Mouse (Mus musculus): ENCODE results near the gene Atm. TPM values are rescaled to one million over a fixed set of nuclear protein-coding genes. Genes with fewer than 3 reads are reported as not detected.

Gene Atm
- polyA plus RNA-seq, 1 experiment from 2014 or later, result 12.9 TPM

DNA sequence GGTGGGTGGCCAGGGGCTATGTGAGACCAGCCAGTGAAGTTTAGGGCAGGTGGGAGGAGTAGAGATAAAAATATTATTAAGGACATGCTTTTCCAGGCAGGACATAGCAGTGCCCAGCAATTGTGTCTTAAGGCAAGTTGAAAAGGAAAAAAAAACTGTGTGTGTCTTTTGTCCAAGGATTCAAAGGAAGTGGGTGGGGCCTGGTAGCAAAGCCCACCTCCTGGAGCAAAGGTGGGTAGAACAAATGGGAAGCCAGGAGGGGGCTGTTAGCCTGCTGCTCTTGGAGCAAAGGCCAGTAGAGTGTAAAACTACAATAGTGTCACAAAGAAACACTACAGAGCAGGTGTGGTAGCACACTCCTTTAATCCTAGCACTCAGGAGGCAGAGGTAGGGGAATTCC, 22.4 kb downstream of the Atm start:
- no peaks in the 10 kb centered on the region for H3K36me3 ChIP-seq (ENCODE audit: control insufficient read depth, insufficient read depth)
- H3K4me3 ChIP-seq (replicated peaks; ENCODE audit: low read length), result no peak overlapping the region
- no peak overlapping the region for H3K27ac ChIP-seq (ENCODE audit: low read length)
- ATAC-seq, result no peak
- H3K27me3 ChIP-seq (replicated peaks; ENCODE audit: control insufficient read depth, insufficient read depth, low read length), result no peaks in the 10 kb centered on the region
- H3K9me3 ChIP-seq (ENCODE audit: control insufficient read depth, low read length), result no peaks in the 10 kb centered on the region
- no peak overlapping the region for H3K9ac ChIP-seq (replicated peaks; ENCODE audit: low read depth, low read length)
- no peak overlapping the region for H3K4me2 ChIP-seq (ENCODE audit: low read length)
- no peaks in the 10 kb centered on the region for H3K4me1 ChIP-seq (replicated peaks; ENCODE audit: control insufficient read depth, insufficient read depth, low read length)

DNA sequence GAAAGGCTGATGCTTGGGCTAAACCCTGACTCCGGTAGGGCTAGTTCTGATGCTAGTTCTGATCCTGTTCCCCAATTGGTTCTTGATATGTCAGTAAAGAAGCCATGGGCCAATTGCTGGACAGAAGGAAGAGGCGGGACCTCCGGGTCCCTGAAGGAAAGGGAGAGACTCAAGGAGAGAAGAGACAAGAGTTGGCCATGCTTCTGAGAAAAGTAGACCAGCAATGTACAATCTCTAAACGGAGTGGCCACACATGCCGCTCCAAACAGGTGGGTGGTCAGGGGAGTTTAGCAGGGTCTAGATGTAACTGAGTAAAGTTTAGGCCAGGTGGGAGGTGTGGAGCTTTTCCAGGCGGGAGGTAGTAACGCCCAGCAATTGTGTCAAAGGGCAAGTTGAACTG, 28.5 kb downstream of the Atm start:
- Histone ChIP-seq H3K36me3 (ENCODE audit: control insufficient read depth, insufficient read depth) (peaks cover 2% of the 10 kb centered on the region), H3K9ac (replicated peaks; ENCODE audit: low read depth, low read length) (no peak overlapping the region), H3K27ac (ENCODE audit: low read length) (no peak overlapping the region), H3K4me2 (ENCODE audit: low read length) (no peak overlapping the region), H3K27me3 (replicated peaks; ENCODE audit: control insufficient read depth, insufficient read depth, low read length) (no peaks in the 10 kb centered on the region), H3K4me3 (replicated peaks; ENCODE audit: low read length) (no peak overlapping the region), H3K4me1 (replicated peaks; ENCODE audit: control insufficient read depth, insufficient read depth, low read length) (no peaks in the 10 kb centered on the region), H3K9me3 (ENCODE audit: control insufficient read depth, low read length) (no peaks in the 10 kb centered on the region)
- no peak for ATAC-seq
- 88% methylated on average over 7 of the region's 7 CpGs for WGBS

DNA sequence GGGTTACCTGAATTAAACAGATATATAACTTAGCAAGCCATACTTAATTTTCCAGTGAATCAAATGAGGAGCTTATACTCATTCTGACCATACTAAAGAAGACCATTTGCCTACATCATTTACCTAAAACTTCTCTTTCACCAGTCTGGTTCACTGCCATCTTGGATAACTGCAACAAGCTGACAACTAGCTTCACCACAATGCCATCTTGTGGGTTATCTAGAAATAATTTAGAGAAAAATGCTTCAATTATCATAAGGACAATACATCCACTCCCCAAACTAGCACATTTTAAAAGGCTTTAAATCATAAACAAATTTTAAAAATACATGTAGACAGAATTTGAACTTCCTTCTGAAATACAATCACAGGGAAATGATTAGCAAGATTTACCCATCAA, 50.7 kb downstream of the Atm start:
- ATAC-seq, result no peak

DNA sequence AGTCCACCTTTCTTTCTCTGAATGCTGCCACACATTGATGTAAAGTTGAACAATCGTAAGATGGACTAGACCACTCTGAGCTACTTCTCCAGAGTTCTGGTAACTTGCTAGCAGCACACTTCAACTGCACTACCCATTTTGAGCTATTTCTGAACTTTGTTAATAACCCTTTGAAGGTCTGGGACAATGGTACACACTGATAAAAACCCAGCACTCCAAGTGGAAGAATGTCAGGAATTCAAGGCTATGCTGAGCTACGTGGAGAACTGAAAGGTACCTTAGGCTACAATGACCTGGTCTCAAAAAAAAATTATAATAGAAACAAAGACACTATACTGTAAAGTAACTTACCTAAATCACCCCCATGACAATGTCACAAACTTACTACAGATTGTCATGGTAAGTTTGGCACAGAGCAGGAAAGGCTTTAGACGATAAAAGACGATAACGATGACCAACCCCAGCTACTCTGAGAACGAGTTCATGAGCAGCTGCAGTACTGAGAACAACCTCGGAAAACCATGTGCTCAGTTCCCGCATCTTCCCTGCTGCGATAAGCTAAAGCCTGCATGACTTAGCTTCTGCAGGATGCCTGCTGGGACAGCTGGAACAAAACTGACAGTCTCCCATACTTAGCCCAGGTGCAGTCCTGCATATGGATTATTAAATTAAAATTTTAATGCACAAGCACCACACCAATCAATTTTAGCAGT, 63.6 kb downstream of the Atm start:
- 79% methylated on average over 9 of the region's 9 CpGs for WGBS

More for the DNA sequence above, 50.7 kb downstream of the Atm start:
- no peaks in the 10 kb centered on the region for H3K9me3 ChIP-seq (ENCODE audit: control insufficient read depth, low read length)
- peaks cover 15% of the 10 kb centered on the region for H3K36me3 ChIP-seq (ENCODE audit: control insufficient read depth, insufficient read depth)
- H3K4me3 ChIP-seq (replicated peaks; ENCODE audit: low read length), result no peak overlapping the region
- no peaks in the 10 kb centered on the region for H3K4me1 ChIP-seq (replicated peaks; ENCODE audit: control insufficient read depth, insufficient read depth, low read length)
- H3K4me2 ChIP-seq (ENCODE audit: low read length), result no peak overlapping the region
- no peak overlapping the region for H3K27ac ChIP-seq (ENCODE audit: low read length)
- H3K9ac ChIP-seq (replicated peaks; ENCODE audit: low read depth, low read length), result no peak overlapping the region
- no peaks in the 10 kb centered on the region for H3K27me3 ChIP-seq (replicated peaks; ENCODE audit: control insufficient read depth, insufficient read depth, low read length)

DNA sequence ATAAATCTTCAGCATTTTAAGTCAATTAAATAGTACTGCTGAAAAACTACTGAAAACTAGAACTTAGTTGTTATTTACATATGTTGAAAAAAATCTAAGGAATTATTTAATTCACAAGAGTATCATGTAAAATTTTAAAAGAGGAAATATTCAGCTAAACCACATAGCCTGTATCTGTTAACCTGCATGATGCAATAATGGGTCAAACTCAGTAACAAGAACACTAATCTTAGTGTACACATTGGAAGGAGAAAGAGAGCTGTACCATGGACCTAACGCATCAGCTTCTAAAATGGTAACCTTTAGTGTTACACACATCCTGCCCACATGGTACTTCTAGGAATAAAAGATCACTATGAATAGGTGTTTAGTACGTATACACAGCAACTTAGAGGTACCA, 84.5 kb downstream of the Atm start:
- H3K4me2 ChIP-seq (ENCODE audit: low read length), result no peak overlapping the region
- no peaks in the 10 kb centered on the region for H3K4me1 ChIP-seq (replicated peaks; ENCODE audit: control insufficient read depth, insufficient read depth, low read length)
- peaks cover 9% of the 10 kb centered on the region for H3K36me3 ChIP-seq (ENCODE audit: control insufficient read depth, insufficient read depth)
- no peak overlapping the region for H3K9ac ChIP-seq (replicated peaks; ENCODE audit: low read depth, low read length)
- ATAC-seq, result no peak
- no peak overlapping the region for H3K4me3 ChIP-seq (replicated peaks; ENCODE audit: low read length)
- 96% methylated on average over 2 of the region's 2 CpGs for WGBS
- H3K27ac ChIP-seq (ENCODE audit: low read length), result no peak overlapping the region
- no peaks in the 10 kb centered on the region for H3K9me3 ChIP-seq (ENCODE audit: control insufficient read depth, low read length)
- no peaks in the 10 kb centered on the region for H3K27me3 ChIP-seq (replicated peaks; ENCODE audit: control insufficient read depth, insufficient read depth, low read length)

More for the DNA sequence above, 63.6 kb downstream of the Atm start:
- Histone ChIP-seq H3K9me3 (ENCODE audit: control insufficient read depth, low read length) (no peaks in the 10 kb centered on the region), H3K4me2 (ENCODE audit: low read length) (no peak overlapping the region), H3K36me3 (ENCODE audit: control insufficient read depth, insufficient read depth) (peaks cover 7% of the 10 kb centered on the region; the same call in 1 of the 2 replicates), H3K4me3 (replicated peaks; ENCODE audit: low read length) (no peak overlapping the region), H3K9ac (replicated peaks; ENCODE audit: low read depth, low read length) (no peak overlapping the region), H3K4me1 (replicated peaks; ENCODE audit: control insufficient read depth, insufficient read depth, low read length) (no peaks in the 10 kb centered on the region), H3K27me3 (replicated peaks; ENCODE audit: control insufficient read depth, insufficient read depth, low read length) (no peaks in the 10 kb centered on the region), H3K27ac (ENCODE audit: low read length) (no peak overlapping the region)
- ATAC-seq, result no peak

DNA sequence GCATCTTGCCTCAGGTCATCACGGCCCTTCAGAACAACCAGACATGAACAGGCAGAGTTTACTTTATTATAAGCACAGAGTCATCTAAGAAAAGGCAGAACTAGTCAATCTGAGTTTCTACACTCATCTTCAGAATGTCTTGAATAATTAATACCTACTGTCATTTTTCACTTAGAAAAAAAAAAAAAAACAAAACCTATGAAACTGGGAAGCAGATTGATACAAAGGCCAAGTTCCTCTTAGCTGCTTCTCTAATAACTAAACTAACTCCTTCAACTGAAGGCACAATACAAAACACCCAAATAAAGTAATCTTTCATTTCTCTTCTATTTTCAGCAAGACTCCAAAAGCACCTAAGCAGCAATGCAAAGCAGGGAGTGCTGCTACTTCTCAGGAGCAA, 85.9 kb downstream of the Atm start:
- no peak overlapping the region for H3K27ac ChIP-seq (ENCODE audit: low read length)
- ATAC-seq, result no peak
- no peak overlapping the region for H3K4me2 ChIP-seq (ENCODE audit: low read length)
- H3K4me1 ChIP-seq (replicated peaks; ENCODE audit: control insufficient read depth, insufficient read depth, low read length), result no peaks in the 10 kb centered on the region
- H3K9me3 ChIP-seq (ENCODE audit: control insufficient read depth, low read length), result no peaks in the 10 kb centered on the region
- 97% methylated on average over 1 of the region's 1 CpGs for WGBS
- H3K36me3 ChIP-seq (ENCODE audit: control insufficient read depth, insufficient read depth), result peaks cover 14% of the 10 kb centered on the region
- H3K9ac ChIP-seq (replicated peaks; ENCODE audit: low read depth, low read length), result no peak overlapping the region
- H3K4me3 ChIP-seq (replicated peaks; ENCODE audit: low read length), result no peak overlapping the region
- no peaks in the 10 kb centered on the region for H3K27me3 ChIP-seq (replicated peaks; ENCODE audit: control insufficient read depth, insufficient read depth, low read length)

DNA sequence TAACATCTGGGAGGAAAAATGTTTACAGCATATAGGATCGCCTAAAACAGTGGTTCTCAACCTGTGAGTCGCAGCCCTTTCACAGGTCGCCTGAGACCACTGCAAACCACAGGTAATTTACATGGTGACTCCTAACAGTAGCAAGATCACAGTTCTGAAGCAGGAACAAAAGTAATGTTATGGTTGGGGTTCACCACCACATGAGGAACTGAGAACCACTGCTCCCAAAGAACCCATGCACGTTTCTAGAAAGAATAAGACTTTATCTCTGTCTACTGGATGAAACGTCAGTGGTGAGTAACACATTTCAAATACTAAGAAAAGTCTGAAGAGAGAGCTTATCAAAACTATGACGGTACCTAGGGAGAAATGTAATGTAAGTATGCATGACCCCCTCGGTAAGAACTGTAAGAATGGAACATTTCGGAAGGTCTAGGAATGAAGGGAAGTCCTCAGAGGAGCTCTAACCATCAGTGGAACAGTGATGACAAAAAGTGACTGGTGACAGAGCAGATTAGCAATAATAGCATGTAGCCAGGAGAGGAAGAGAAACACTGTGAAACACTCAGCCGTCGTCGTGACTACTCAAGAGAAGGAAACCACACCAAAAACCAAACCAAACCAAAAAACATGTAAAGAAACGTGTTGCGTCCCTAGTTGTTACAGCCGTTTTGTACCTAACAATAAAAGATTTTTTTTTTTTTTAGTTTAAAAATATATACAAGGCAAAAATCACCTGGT, 100.5 kb downstream of the Atm start:
- no peak overlapping the region for H3K27ac ChIP-seq (ENCODE audit: low read length)
- H3K27me3 ChIP-seq (replicated peaks; ENCODE audit: control insufficient read depth, insufficient read depth, low read length), result no peaks in the 10 kb centered on the region
- H3K9me3 ChIP-seq (ENCODE audit: control insufficient read depth, low read length), result no peaks in the 10 kb centered on the region
- no peak for ATAC-seq
- no peak overlapping the region for H3K4me2 ChIP-seq (ENCODE audit: low read length)
- WGBS, result 91% methylated on average over 14 of the region's 14 CpGs
- H3K36me3 ChIP-seq (ENCODE audit: control insufficient read depth, insufficient read depth), result no peaks in the 10 kb centered on the region
- no peak overlapping the region for H3K4me3 ChIP-seq (replicated peaks; ENCODE audit: low read length)
- no peak overlapping the region for H3K9ac ChIP-seq (replicated peaks; ENCODE audit: low read depth, low read length)
- no peaks in the 10 kb centered on the region for H3K4me1 ChIP-seq (replicated peaks; ENCODE audit: control insufficient read depth, insufficient read depth, low read length)

DNA sequence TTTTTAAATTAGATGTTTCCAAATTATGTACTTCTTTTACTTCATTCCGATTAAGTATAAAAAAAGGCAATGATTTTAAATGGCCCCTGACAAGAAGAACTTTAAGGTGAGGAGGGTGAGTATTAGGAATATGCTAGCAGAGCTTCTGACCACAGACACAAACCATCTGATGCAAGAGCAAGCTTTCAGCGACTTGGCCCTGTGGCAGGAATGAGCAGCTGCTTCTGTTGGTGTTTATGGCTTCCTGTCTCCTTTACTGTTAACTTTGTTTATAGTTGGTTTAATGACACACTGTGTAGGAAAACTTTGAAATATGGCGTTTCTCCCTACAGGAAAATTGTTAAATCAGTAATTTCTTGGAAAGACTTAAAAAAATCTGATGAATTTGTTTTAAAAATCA, 108.9 kb downstream of the Atm start:
- 77% methylated on average over 3 of the region's 3 CpGs for WGBS
- no peak overlapping the region for H3K27ac ChIP-seq (ENCODE audit: low read length)
- ATAC-seq, result no peak

DNA sequence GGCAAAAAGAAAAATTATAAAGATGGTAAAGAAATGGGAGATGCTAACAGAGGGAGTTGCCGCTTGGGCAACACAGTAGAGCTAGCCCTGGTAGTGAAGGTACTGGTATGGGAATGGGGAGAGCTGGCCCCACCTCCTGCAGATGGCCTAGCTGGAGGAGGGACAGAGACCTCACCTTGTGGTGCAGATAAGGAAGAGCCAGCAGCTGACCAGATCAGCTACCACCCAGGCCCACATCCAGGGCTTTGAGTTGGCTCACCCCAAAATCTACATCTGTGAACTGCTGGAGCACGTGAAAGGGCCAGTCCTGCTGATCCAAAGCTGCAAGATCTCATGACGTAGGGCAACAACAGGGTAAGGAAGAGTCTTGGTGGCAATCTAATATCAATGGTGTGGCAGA, 109.8 kb downstream of the Atm start:
- no peak overlapping the region for H3K27ac ChIP-seq (ENCODE audit: low read length)
- no peak overlapping the region for H3K4me2 ChIP-seq (ENCODE audit: low read length)
- H3K9me3 ChIP-seq (ENCODE audit: control insufficient read depth, low read length), result no peaks in the 10 kb centered on the region
- no peaks in the 10 kb centered on the region for H3K4me1 ChIP-seq (replicated peaks; ENCODE audit: control insufficient read depth, insufficient read depth, low read length)
- H3K4me3 ChIP-seq (replicated peaks; ENCODE audit: low read length), result no peak overlapping the region
- 89% methylated on average over 3 of the region's 3 CpGs for WGBS
- H3K27me3 ChIP-seq (replicated peaks; ENCODE audit: control insufficient read depth, insufficient read depth, low read length), result no peaks in the 10 kb centered on the region
- no peak for ATAC-seq
- no peaks in the 10 kb centered on the region for H3K36me3 ChIP-seq (ENCODE audit: control insufficient read depth, insufficient read depth)
- no peak overlapping the region for H3K9ac ChIP-seq (replicated peaks; ENCODE audit: low read depth, low read length)

More for the DNA sequence above, 108.9 kb downstream of the Atm start:
- no peaks in the 10 kb centered on the region for H3K36me3 ChIP-seq (ENCODE audit: control insufficient read depth, insufficient read depth)
- no peak overlapping the region for H3K4me2 ChIP-seq (ENCODE audit: low read length)
- no peak overlapping the region for H3K4me3 ChIP-seq (replicated peaks; ENCODE audit: low read length)
- H3K4me1 ChIP-seq (replicated peaks; ENCODE audit: control insufficient read depth, insufficient read depth, low read length), result no peaks in the 10 kb centered on the region
- H3K9ac ChIP-seq (replicated peaks; ENCODE audit: low read depth, low read length), result no peak overlapping the region
- H3K27me3 ChIP-seq (replicated peaks; ENCODE audit: control insufficient read depth, insufficient read depth, low read length), result no peaks in the 10 kb centered on the region
- H3K9me3 ChIP-seq (ENCODE audit: control insufficient read depth, low read length), result no peaks in the 10 kb centered on the region

Measured in forebrain, embryonic 16.5 days (tissue).